Mouse (Mus musculus) MEL (cell line): ENCODE results near the gene Dgkz.

Experiments used
- EP300 ChIP-seq, 2 experiments: IDR thresholded peaks; 2 replicates each; pipeline ENCODE4 v1.6.1; 2011; ENCODE audit warnings: improper control_type of control experiment in 2 of 2, low read length in 2 of 2, low read depth in 1 of 2, mild to moderate bottlenecking in 1 of 2
- POLR2A ChIP-seq, 2 experiments: IDR thresholded peaks; 2 replicates each; pipeline ENCODE4 v1.6.1; 2011 to 2012; ENCODE audit warnings: low read length in 2 of 2, mild to moderate bottlenecking in 2 of 2, control low read depth in 1 of 2, improper control_type of control experiment in 1 of 2, low read depth in 1 of 2, moderate library complexity in 1 of 2; ENCODE audit not compliant: control insufficient read depth in 1 of 2, insufficient read depth in 1 of 2, poor library complexity in 1 of 2

GRCm38 (mm10) chr2:91920130-91920529 is 55.5 kb downstream of the Dgkz start:
- TF ChIP-seq POLR2A (IDR thresholded peaks at IDR 0.05; ENCODE audit: control insufficient read depth in 1 of 2, insufficient read depth in 1 of 2, low read depth in 1 of 2, low read length in 2 of 2, poor library complexity in 1 of 2) (no peak), EP300 (IDR thresholded peaks at IDR 0.05; ENCODE audit: low read depth in 1 of 2, low read length in 2 of 2) (no peak)
